Mouse (Mus musculus) spleen, embryonic (tissue): ENCODE measurements around the gene Thap11.

Experiments
- CTCF ChIA-PET: fragments of 350-600 bp; sonication (Branson Sonifier 250); formaldehyde crosslinking; loops from one replicate; lab custom pipeline; 2022; lab: Charles Lee

Thap11 gene

DNA sequence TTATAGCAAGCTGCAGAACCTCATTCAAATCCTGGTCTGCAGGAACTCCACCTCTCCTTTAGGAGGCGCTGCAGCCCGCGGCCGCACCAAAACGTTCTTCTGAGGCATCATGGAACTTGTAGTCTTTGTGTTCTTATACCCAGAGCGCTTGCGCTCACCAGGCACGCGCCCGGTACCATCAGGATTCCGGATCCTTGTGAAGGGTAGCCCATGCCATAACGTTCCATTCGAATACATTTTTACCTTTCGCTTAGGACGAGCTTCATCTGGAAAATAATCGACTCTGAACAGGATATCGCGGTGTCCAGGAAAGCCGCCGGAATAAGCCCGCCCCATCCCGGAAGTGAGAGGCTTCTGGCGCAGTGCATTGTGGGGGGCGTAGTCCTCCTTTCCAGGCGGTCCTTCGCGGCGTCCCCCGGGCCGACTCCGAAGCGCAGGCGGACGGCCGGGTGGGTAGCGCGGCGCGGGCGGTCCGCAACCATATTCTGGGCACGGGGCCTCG is at the start of gene Thap11:
Gene Thap11 (plus strand): TSS at position 418 of the 502 bp plus-strand sequence.
- CTCF ChIA-PET, result interaction anchor here (0.6 to 0.7 kb wide), 4 partner anchors 19 to 223 kb away, joined by 3 to 16 read pairs (median 6); no protein-coding TSS in a partner anchor

- CTCF ChIA-PET, result interaction anchor here (0.6 to 0.7 kb wide), 2 partner anchors 9 to 28 kb away, joined by 3 to 7 read pairs; no protein-coding TSS in a partner anchor
These were observed 49.6 kb upstream of the Thap11 start for GRCm38 (mm10) chr8:105805346-105805745.

DNA sequence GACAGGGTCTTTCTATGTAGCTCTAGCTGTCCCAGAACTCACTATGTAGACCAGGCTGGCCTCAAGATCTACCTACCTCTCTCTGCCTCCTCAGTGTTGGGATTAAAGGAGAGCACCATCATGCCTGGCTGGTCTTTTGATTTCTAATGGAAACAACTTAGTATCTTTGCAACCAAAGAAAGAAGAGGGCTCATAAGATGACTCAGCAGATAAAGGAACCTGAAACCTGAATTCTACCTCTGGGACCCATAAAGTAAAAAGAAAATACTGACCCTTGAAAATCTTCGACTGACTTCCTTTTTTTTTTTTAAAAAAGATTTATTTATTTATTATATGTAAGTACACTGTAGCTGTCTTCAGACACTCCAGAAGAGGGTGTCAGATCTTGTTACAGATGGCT is 49.0 kb upstream of the Thap11 start:
- CTCF ChIA-PET, result interaction anchor here (0.6 to 0.7 kb wide), 3 partner anchors 27 to 1436 kb away, joined by 3 to 11 read pairs (median 7); no protein-coding TSS in a partner anchor

- CTCF ChIA-PET, result interaction anchor here (0.6 to 1.1 kb wide), 3 partner anchors 8 to 257 kb away, joined by 3 to 9 read pairs (median 3); no protein-coding TSS in a partner anchor
These were observed 47.2 kb upstream of the Thap11 start for GRCm38 (mm10) chr8:105807766-105808165.

- CTCF ChIA-PET, result interaction anchor here (0.6 to 1.1 kb wide), 2 partner anchors 9 to 257 kb away, joined by 3 read pairs; no protein-coding TSS in a partner anchor
These were observed 46.5 kb upstream of the Thap11 start for GRCm38 (mm10) chr8:105808480-105808879.

GRCm38 (mm10) chr8:105810245-105810786 is 44.6 kb upstream of the Thap11 start:
- CTCF ChIA-PET, result interaction anchor here (0.7 to 0.8 kb wide), 2 partner anchors 13 to 174 kb away, joined by 3 read pairs; partner anchors contain the start of gene Ctcf

DNA sequence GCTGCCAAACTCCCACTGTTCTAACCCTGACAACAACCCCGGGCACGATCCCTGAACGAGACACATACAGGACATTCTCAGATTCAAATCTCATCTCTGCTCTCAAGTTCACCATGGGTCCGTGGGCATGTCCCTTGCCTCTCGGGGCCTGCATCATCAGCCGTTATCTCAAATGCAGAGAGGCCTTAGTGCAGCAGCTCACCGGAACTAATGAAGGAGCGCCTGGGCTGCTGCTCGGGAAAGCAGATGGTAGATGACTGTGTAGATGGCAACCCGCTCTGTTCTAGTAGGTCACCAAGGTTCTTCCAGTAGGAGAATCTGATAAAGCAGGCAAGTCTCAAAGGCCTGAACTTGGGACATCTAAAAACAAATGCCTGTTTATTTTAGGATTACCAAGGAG is 43.9 kb upstream of the Thap11 start:
- CTCF ChIA-PET, result interaction anchor here (0.8 kb wide), 1 partner anchor 12 kb away, joined by 3 read pairs; no protein-coding TSS in a partner anchor

- CTCF ChIA-PET, result no interaction called here
These were observed 43.4 kb upstream of the Thap11 start for GRCm38 (mm10) chr8:105811543-105811942.

GRCm38 (mm10) chr8:105812511-105812910 is 42.4 kb upstream of the Thap11 start:
- CTCF ChIA-PET, result interaction anchor here (0.5 kb wide), 1 partner anchor 173 kb away, joined by 3 read pairs; no protein-coding TSS in a partner anchor

DNA sequence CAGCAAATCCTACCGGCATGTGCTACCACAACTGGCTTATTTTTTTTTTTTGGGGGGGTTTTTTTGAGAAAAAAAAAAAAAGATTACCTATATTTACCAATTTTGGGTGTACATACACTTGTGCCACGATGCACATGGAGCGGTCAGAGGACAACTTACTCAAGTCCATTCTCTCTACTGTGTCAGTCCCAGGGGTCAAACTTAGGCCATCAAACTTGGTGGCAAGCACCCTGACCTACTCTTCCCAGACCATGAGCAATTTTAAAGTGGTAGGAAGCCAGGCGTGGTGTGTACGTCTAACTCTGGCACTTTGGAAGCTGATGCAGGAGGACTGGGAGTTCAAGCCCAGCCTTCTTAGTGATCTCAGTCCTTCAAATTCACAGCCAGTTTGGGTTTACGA is 41.7 kb upstream of the Thap11 start:
- CTCF ChIA-PET, result no interaction called here

DNA sequence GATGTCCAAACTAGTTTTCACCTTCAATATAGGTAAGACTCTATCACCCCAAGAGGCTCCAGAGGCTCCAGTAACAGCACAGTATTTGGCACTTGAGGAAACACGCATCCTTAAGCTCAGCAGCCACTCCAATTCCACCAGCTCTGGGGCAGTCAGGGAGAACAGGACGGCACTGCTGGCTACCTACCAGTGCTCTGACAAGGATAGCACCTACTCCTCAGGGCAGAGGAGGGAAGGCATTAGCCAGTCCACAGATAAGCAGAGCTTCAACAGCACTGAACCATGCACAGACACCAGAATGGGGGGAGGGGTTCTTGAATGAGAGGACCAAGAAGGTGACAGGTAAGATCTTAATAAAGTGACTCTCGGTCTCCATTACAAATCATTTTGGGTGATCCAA is 35.3 kb upstream of the Thap11 start:
- CTCF ChIA-PET, result interaction anchor here (0.6 to 0.9 kb wide), 2 partner anchors 105 to 106 kb away, joined by 3 read pairs; no protein-coding TSS in a partner anchor

GRCm38 (mm10) chr8:105820925-105821324 is 34.0 kb upstream of the Thap11 start:
- CTCF ChIA-PET, result interaction anchor here (0.6 kb wide), 1 partner anchor 250 kb away, joined by 3 read pairs; no protein-coding TSS in a partner anchor

GRCm38 (mm10) chr8:105825506-105825905 is 29.4 kb upstream of the Thap11 start:
- CTCF ChIA-PET, result interaction anchor here (0.7 kb wide), 1 partner anchor 11 kb away, joined by 7 read pairs; no protein-coding TSS in a partner anchor

DNA sequence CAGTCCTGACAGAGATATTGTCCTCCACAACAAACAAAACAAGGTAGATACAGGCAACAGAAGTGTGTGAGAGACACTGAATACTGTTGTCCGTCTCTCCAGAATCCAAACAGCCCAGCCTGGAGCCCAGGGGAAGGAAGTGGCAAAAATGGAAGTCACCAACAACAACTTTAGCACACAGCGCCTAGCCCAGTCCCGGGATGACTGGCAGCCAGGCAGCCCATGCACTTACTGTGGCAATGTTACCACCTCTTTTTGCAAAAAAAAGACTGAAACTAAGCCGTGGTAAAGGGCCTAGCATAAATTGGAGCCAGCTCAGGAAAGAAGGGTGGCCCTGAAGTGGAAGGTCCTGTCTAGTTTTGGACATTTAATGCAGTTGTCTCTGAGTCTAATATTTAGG is 28.6 kb upstream of the Thap11 start:
- CTCF ChIA-PET, result no interaction called here

GRCm38 (mm10) chr8:105826861-105827848 is 27.8 kb upstream of the Thap11 start, which contains the start of the genes Ranbp10 and Tsnaxip1:
Ranbp10 (minus strand) TSS chr8:105827350.
Tsnaxip1 (plus strand) TSS chr8:105827731.
- CTCF ChIA-PET, result no interaction called here

DNA sequence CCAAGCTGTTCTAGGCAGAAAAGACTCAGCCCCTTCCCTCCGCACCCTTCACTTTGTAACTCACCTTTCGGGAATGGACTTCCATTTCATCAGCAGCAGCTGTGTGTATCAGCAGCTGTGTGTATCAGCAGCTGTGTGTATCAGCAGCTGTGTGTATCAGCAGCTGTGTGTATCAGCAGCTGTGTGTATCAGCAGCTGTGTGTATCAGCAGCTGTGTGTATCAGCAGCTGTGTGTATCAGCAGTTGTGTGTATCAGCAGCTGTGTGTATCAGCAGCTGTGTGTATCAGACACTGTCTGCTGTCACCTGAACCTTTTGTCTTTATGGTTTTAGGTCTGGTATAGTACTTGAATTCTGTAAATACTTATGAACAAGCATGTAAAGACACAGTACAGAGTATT is 21.2 kb upstream of the Thap11 start:
- CTCF ChIA-PET, result interaction anchor here (0.6 to 1.5 kb wide), 4 partner anchors 27 to 190 kb away, joined by 3 to 6 read pairs (median 4); partner anchors contain the start of gene Nutf2

DNA sequence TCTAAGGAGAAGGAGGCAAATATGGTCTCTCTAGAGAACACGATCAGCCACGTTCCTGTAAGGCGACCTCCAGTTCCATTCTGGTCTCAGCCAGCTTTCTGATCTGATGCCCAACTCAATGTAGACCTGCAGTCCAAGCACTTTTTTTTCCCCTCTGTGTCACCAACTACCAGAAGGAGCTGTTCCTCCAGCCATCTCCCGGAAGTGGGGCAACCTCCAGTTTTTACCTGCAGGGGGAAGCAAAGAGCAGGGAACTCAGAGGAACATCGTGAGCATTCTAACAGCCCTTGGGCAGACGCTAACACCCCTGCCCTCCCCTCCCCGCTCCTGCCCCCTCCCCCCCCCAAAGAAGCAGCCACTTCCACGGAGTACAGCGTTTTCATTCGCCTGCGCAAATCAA is 19.6 kb upstream of the Thap11 start:
- CTCF ChIA-PET, result interaction anchor here (0.7 kb wide), 3 partner anchors 19 to 1615 kb away, joined by 6 to 10 read pairs (median 9); no protein-coding TSS in a partner anchor

DNA sequence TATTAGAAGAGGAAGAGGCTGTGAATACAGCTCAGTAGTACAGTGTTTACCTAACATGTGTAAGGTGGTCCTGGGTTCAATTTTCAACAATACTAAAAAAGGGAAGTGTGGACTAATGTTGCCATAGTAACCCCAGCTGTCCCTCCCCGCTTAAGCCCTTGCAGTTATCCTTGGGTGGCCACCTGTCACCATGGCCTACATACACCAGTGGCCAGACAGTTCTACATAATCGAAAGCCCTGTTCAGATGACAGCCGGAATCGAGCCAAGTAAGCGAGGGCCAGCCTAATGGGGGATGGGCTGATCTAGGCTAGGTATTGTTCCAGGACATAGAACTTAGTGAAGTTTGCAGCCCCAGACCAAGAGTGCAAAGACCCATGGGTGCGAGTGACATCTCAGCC is 17.9 kb upstream of the Thap11 start:
- CTCF ChIA-PET, result no interaction called here

DNA sequence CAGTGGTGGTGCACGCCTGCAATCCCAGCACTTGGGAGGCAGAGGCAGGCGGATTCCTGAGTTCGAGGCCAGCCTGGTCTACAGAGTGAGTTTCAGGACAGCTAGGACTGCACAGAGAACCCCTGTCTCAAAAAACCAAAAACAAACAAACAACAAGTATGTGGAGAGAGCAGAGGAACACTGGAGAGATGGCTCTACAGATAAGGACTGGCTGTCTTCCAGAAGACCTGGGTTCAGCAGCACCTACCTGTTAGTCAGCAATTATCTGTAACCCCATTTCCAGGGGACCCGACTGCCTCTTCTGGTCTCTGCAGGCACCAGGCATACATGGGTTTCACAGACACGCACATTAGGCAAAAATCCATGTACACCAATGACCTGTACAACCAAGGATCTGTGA is 15.7 kb upstream of the Thap11 start:
- CTCF ChIA-PET, result no interaction called here

DNA sequence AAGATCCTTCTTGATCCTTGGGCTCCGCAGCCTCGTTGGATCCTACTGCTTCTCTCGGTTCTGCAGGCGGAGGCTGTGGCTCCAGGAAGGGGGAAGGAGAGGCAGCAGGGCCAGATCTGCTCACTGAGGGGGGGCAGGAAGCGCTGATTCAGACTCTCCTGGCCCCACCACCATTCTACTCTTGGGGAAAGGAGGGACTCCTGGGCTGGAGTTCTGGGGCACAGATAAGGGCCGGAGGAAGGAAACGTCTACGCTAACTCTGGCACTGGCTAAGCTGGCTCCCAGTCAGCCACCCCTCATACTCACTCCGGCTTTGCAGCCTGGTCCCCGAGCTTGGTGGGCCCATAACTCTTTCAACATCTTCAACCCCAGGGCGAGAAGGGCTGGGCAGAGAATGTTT is 8.3 kb upstream of the Thap11 start:
- CTCF ChIA-PET, result no interaction called here

DNA sequence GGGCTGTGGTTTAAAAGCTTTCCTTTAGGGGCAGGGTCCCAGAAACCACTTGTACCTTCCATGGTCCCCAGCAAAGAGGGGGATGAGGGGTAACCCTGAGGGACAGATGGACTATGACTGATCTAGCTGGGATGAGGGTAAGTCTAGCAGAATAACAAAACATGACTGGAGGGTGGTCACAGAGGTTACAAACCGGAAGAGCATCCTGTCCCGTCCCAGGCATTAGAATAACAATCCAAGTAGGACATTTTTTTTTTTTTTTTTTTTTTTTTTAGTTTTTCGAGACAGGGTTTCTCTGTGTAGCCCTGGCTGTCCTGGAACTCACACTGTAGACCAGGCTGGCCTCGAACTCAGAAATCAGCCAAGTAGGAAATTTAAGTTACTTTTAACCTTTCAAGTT is 4.9 kb upstream of the Thap11 start:
- CTCF ChIA-PET, result interaction anchor here (0.6 kb wide), 3 partner anchors 89 to 270 kb away, joined by 5 to 10 read pairs (median 7); no protein-coding TSS in a partner anchor
